Mouse (Mus musculus) CH12.LX (cell line): ENCODE results near the gene Phf5a.

Experiments used
- CTCF ChIP-seq, 2 experiments: IDR thresholded peaks in 1 of 2; conservative IDR thresholded peaks in 1 of 2; 2 replicates each; pipeline ENCODE4 v1.5.1; 2011 to 2012; ENCODE audit warnings: low read depth in 2 of 2, low read length in 2 of 2, improper control_type of control experiment in 1 of 2, inconsistent platforms in 1 of 2, mild to moderate bottlenecking in 1 of 2, moderate library complexity in 1 of 2
- E2F4 ChIP-seq: IDR thresholded peaks from 2 replicates; pipeline ENCODE4 v1.6.1; 2011; ENCODE audit warnings: low read depth, low read length, improper control_type of control experiment; ENCODE audit not compliant: insufficient replicate concordance
- JUND ChIP-seq: conservative IDR thresholded peaks from 2 replicates; pipeline ENCODE4 v1.6.1; 2011; ENCODE audit warnings: low read depth, low read length, improper control_type of control experiment
- KAT2A ChIP-seq: IDR thresholded peaks from 2 replicates; pipeline ENCODE4 v1.6.1; 2012; ENCODE audit warnings: low read length, improper control_type of control experiment, inconsistent platforms; ENCODE audit not compliant: insufficient replicate concordance
- MAFK ChIP-seq: IDR thresholded peaks from 2 replicates; pipeline ENCODE4 v1.6.1; 2011; ENCODE audit warnings: low read length, improper control_type of control experiment; ENCODE audit not compliant: insufficient replicate concordance
- MAZ ChIP-seq: IDR thresholded peaks from 2 replicates; pipeline ENCODE4 v1.6.1; 2012; ENCODE audit warnings: low read depth, mild to moderate bottlenecking, inconsistent platforms, low read length, improper control_type of control experiment, moderate library complexity
- MEF2A ChIP-seq: IDR thresholded peaks from 2 replicates; pipeline ENCODE4 v1.6.1; 2014; ENCODE audit warnings: low read depth, mild to moderate bottlenecking, inconsistent platforms, low read length, improper control_type of control experiment, borderline replicate concordance
- MXI1 ChIP-seq: IDR thresholded peaks from 2 replicates; pipeline ENCODE4 v1.6.1; 2011; ENCODE audit warnings: mild to moderate bottlenecking, low read depth, low read length, improper control_type of control experiment
- NRF1 ChIP-seq: IDR thresholded peaks from 2 replicates; pipeline ENCODE4 v1.6.1; 2014; ENCODE audit warnings: low read depth, mild to moderate bottlenecking, inconsistent platforms, low read length, improper control_type of control experiment, moderate library complexity
- POLR2A ChIP-seq: IDR thresholded peaks from 2 replicates; pipeline ENCODE4 v1.6.1; 2011; ENCODE audit warnings: low read depth, mild to moderate bottlenecking, improper control_type of control experiment, low read length
- RAD21 ChIP-seq: IDR thresholded peaks from 2 replicates; pipeline ENCODE4 v1.6.1; 2011; ENCODE audit warnings: low read depth, mild to moderate bottlenecking, low read length, improper control_type of control experiment, moderate library complexity
- SMC3 ChIP-seq: IDR thresholded peaks from 2 replicates; pipeline ENCODE4 v1.6.1; 2011; ENCODE audit warnings: low read depth, low read length, improper control_type of control experiment
- USF1 ChIP-seq: IDR thresholded peaks from 2 replicates; pipeline ENCODE4 v1.6.1; 2014; ENCODE audit warnings: low read depth, mild to moderate bottlenecking, inconsistent platforms, low read length, improper control_type of control experiment
- ZNF384 ChIP-seq: IDR thresholded peaks from 2 replicates; pipeline ENCODE4 v1.6.1; 2012; ENCODE audit warnings: low read depth, low read length, improper control_type of control experiment, inconsistent platforms

DNA sequence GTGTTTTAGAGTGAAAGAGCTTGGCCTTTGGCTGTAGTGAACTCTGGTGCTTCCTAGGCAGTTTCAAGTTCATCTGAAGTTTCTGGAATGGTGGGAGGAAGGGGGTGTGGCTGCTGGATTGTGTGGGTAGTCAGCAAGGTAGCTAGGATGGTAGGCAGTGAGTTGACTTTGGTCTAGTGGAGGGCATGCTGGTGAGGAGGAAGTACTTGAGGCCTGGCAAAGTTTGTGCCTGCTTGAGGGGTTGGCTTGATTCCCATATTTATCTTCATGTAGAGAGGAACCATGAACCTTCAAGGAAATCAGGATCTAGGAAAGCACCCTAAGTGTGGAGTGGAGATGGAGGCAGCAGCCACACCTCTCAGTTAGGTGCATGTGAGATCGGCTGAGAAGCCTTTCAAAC lies 22.3 kb upstream of the Phf5a start:
- TF ChIP-seq SMC3 (no peak), CTCF (conservative IDR thresholded peaks at IDR 0.05 in 1 of 2, IDR thresholded peaks at IDR 0.05 in 1 of 2; ENCODE audit: low read depth in 2 of 2, low read length in 2 of 2) (no peak), NRF1 (no peak), POLR2A (no peak), RAD21 (no peak), MEF2A (no peak), ZNF384 (no peak), JUND (no peak), E2F4 (no peak), MAZ (no peak), MAFK (no peak), USF1 (no peak), MXI1 (no peak), KAT2A (no peak)
